Mouse (Mus musculus) adrenal gland, postnatal 4 days (tissue): ENCODE data around the gene Cyb5r1. TPM values are rescaled to one million over a fixed set of nuclear protein-coding genes. Genes with fewer than 3 reads are reported as not detected.
A peak's percentile ranks its signal among the peaks of the same experiment; 100 is the strongest.

Experiments
- DNase-seq, 2 experiments: peaks; one replicate each; pipeline ENCODE4 v3.0.0; 2021 to 2022; ENCODE audit warnings: low spot score in 2 of 2, mixed read lengths in 2 of 2
- long read RNA-seq, 2 experiments: library from polyadenylated mRNA; stranded (forward); transcript quantifications; one replicate each; pipeline ENCODE4 v2.0.0; 2021
- total RNA-seq, 2 experiments: library from RNA; stranded (reverse); gene quantifications; 2 replicates each; pipeline ENCODE4 v1.2.3; 2021

The Cyb5r1 gene
- total RNA-seq, result 10 to 100 TPM; 27.0 to 28.8 TPM
- long read RNA-seq, experiment 1, transcript Cyb5r1-201 (9 exons, 1,837 nt), result major isoform, 20 of 25 reads
- long read RNA-seq, experiment 1, partial matches to known transcripts, result 1 of 25 reads
- long read RNA-seq, experiment 1, other reads (novel, unspliced or antisense), result 4 of 25 reads
- long read RNA-seq, experiment 2, transcript Cyb5r1-201 (9 exons, 1,837 nt), result major isoform, 26 of 47 reads
- long read RNA-seq, experiment 2, partial matches to known transcripts, result 9 of 47 reads
- long read RNA-seq, experiment 2, other reads (novel, unspliced or antisense), result 10 of 47 reads

DNA sequence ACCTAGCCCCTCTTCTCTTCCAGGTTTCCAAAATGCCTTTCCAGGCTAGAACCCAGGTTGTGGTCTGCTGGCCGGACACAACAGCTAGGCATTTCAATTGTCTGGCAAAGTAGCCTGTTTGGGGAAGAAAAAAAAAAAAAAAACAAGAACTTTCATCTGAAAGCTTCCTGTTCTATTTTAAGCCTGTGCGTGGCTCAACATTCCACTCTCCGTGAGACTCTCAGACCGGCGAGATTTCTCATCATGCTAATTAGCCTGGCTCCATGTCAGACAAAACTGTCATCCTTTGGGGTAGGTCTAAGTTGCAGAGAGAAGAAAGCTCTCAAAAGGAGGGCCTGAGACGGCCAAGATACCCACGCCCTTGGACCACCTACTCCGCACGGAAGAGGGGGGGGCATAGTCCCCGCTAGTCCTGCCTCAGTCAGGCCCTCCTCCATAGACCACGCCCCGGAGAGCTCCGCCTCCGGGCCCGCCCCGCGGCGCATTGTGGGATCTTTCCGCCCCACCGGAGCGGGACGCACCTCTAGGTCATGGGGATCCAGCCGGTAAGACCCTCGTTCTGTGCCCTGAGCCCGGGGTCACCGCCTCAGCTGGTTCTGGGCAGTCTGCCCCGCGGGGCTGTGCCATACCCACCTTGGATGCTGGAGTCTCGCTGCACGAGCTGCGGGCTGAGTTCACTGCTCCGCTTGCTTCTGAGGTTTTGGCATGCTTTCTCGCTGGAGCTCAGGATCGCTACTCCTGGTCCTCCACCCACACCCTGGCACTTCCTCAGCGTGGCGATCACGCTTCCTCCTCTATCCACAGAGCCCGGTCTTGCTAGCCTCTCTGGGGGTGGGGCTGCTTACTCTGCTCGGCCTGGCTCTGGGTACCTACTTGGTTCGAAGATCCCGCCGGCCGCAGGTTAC lies at the start of gene Cyb5r1:
Gene Cyb5r1 (plus strand): TSS at position 51 of the 905 bp plus-strand sequence.
- DNase-seq, result peak; percentile 24 to 61

DNA sequence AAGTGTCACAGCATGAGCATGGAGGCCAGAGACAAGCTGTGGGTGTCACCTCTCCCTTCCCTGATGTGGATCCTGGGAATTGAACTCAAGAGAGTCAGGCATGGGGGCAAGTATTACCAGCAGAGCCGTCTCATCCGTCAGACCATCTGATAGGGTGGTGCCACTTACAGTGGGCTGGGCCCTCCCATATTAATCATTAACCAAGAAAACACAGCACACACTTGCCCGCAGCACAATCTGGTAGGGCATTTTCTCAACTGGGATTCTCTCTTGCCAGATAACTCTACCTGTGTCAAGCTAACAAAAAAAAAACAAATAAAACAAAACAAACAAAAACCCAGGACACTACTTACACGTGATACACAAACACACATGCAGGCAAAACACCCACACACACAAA lies 47.9 kb upstream of the Cyb5r1 start:
- no peak for DNase-seq

DNA sequence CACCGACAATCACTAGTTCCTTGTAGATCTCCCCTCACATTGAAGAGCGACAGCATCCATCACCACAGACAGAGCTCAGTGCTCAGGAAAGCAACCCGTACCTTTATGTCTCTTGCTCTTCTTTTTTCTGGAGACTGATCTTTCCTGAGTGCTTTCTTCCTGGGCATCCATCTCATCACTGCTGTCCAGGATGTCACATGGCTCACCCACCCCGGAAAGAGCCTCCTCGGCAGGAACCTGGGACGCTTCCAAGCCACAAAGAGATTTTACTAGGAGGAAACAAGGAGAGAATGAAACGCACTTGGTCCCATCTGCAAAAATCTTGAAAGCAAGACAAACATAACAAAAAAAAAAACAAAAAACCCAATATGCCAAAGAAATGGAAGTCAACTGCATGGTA lies 44.7 kb upstream of the Cyb5r1 start:
- no peak for DNase-seq

DNA sequence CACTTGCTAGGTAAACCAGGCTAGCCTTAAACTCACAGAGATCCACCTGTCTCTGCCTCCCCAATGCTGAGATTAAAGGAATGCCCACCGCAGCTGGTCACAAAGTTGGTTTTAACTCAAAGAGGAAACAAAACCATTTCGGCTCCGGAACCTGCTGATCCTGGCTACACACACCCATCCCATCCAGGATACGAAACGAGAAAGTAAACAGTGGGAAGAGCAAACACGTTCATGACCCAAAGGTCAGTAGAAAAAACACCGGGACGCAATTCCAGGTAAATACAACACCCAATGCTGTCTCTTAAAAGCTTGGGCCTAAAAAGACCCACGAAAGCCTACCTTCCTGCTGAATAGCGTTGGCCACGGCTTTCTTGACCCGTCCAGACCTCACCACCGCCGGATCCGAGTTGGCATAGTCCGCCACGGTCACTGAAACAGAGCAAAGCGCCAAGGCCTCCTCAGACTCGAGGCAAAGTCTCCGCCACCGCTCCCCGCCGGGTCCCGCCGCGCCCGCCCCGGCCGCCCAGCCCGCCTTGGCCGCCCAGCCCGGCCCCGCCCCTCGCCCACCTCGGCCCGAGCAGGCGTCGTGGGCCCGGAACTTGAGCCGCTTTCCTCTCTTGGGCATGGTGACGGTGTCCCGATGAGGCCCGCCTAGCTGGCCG lies 44.0 kb upstream of the Cyb5r1 start:
- DNase-seq, result no peak

DNA sequence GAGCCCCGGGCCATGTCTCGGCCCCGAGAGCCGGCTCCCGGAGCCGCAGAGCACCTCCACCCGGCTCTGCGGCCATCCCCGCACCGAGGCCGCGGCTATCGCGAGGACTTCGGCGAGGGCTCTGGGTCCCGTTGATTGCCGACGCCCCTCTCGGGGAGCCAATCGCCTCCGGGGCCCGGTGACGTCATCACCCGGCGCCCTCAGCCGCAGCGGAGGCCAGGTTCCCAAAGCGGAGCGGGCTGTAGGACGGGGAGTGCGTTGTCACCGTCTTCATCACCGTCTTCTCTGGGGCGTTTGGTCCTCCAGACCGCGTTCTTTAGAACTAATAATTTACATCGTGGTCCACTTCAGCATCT lies 43.5 kb upstream of the Cyb5r1 start, which contains the start of gene Tmem183a:
Gene Tmem183a (minus strand): TSS at position 123 of the 356 bp plus-strand sequence.
- DNase-seq, result peak; percentile 92 to 96

DNA sequence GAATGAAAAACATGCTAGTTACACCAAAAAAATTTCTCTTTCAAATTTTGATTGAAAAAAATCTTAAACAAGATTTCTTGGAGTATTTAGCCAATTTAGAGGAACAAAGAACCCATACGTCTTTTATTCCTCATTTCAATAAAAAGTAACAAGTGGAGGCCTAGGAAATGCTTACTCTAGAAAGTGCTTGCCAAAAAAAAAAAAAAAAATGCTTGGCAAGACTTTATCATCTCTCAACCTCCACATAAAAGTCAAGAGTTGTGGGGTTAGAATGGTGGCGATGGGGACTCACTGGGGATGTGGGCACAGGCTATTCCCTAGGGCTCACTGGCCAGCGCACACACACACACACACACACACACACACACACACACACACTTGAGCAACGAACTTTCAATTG lies 42.2 kb upstream of the Cyb5r1 start:
- DNase-seq, result no peak

DNA sequence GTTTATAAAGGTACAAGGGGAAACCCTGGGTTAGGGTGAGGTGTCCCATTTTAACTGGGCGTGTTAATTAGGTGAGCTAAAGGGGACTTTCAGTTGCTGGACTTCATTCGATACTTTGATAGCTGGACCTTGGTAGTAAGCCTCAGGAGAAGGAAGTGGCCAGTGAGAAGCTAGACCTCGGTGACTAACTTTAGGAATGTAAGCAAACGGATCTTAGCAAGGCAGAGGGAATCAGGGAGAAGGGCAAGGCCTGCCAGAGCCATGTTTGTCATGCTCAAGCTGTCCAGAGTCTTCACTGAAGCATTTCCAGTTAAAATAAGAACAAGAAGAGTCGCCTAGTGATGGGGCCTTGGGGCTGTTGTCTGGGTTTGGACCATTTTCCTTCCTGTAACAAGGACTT lies 39.9 kb upstream of the Cyb5r1 start:
- DNase-seq, result no peak

DNA sequence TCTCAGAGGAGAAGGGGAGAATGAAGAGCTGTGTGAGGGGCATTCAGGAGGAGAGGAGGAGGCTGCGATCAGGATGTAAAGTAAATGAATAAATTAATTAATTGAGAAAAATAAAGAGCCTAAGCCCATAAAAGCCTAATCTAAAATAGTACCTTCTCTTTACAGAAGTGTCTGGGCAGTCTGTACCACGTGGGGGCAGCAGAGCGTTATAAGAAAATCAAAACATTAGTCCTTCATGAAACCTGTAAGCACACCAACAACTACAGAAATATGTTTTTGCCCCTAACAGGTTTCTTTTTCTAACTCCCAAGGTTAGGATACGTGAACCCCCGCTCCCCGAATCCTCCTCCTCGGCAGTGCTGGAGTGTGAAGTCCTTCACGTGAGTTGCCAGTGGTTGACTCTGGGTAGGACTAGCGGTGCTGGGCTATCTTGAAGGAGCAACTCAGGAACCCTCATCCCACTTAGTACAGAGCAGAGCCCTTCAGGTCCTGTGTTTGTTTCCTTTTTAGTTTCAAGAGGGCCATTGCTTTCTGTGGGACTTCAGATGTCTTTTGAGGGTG lies 36.5 kb upstream of the Cyb5r1 start:
- DNase-seq, result peak in 1 of 2 experiments; percentile 44

DNA sequence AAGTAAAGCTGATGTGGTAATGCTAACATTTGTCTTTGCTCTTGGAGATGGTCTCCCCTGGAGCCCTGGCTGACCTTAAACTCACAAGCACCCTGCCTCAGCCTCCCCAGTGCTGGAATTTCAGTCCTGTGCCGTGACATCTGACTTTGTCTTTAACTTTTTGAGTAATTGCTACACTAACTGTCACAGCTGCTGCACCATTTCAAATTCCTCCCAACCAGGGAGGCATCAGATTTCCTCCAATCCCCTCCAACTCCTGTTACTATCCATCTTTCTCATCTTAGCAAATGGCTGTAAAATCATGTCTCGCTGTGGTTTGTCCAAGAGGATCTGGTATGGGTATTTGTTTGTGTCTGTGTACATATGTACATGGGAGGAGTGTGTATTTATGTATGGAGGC lies 31.2 kb upstream of the Cyb5r1 start:
- DNase-seq, result no peak

DNA sequence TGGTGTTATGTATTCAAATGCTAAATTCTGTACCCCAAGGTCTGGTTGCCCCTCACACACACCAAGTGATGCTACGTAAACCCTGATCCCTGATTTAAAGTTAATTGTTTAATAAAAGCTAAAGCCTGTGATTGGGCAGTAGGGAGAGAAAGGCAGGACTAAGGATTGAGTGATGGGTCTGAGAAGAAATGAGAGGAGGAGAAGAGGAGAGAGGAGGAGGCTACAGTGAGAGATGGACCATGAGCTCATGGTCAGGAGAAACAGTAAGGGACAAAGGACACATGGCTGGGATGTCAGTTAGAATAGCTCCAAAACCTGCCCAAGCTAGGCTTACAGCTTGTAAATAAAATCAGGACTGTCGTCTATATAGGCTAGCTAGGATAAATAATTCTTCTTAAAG lies 24.3 kb upstream of the Cyb5r1 start:
- no peak for DNase-seq

DNA sequence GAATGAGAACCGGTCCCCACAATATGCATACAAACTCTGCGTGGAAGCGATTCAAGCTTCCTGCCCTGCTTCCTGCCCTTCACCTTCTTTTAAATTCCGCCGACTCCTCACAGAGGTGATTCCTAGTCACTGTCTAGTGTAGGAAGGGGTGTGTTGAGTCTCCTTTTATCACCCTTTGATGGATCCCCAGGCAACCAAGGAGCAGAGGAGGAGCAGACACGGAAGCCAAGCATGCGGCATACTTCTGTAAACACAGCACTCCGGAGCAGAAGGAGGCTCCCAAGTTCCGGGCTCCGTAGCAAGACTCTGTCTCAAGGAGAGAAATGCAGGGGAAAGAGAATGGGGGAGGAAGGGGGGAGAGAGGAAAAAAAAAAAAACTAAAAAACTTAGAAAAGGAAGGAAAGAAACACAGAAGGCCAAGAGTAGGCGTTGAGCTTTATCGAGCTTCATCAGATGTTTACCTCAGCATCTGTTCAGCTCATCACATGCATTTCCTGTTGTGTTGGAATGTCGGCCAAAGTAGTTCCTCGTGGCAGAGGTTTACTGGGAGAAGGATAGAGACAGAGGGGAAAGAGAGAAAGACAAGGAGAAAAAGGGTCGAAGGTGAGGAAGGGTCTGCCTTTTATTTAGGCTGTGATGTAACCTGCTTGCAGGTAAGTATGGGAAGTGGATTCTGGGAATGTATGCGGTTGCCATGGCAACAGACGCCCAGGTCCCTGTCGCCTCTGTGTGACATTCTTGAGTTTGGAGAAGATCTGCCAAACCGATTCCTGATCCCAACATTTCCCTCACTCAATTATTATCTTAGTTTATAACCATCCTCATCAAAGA lies 23.3 kb upstream of the Cyb5r1 start:
- DNase-seq, result no peak

DNA sequence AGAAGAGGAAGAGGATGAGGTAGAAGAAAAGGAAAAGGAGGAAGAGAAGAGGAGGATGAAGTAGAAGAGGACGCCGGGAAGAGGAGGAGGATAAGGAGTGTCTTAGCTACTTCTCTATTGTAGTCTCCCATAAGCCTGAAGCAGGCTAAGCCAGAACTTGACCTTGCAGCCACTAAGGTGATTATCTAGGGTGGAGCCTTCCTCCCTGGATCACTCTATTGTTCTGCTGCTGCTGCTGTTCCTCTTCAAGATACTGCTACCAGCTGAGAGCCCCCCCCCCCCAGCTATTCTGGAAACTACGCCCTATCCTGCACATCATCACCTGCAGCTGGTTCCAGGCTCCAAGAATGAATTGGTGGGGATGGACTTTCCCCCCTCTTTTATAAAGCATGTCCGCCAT lies 20.8 kb upstream of the Cyb5r1 start:
- DNase-seq, result no peak

DNA sequence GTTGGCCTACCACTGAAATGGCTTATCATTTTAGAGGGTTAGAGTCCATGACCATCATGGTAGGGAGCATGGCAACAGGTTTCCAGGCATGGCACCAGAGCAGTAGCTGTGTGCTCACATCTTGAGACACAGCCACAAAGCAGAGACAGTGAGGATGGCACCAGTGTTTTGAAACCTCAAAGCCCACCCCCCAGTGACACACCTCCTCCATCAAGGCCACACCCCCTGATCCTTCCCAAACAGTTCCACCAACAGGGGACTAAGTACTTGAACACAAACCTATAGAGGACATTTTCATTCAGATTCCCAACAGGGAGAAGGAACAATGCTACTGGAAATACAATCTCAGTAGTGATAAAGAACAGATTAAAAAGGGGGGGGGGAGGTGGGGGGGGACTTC lies 20.2 kb upstream of the Cyb5r1 start:
- DNase-seq, result no peak

DNA sequence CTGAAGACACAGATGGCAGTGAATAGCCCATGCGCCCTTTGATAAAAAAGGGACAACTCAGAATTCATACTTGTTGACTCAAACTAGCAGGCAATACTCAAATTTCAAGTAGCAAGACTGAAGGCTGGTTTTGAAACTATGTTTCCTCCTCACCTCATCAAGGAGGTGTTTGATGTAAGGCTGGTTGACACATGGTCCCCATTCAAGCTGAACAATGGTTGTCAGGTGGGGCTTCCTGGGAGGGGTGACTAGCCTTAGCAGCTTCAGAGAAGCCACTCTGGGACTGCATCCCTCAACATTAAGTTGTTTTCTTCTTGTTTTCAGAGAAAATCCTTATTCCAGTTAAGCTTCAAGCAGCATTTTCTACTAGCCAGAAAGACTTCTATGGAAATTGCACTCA lies 19.7 kb upstream of the Cyb5r1 start, which contains the start of gene 4933406M09Rik:
Gene 4933406M09Rik (plus strand): TSS at position 275 of the 400 bp plus-strand sequence.
- no peak for DNase-seq

DNA sequence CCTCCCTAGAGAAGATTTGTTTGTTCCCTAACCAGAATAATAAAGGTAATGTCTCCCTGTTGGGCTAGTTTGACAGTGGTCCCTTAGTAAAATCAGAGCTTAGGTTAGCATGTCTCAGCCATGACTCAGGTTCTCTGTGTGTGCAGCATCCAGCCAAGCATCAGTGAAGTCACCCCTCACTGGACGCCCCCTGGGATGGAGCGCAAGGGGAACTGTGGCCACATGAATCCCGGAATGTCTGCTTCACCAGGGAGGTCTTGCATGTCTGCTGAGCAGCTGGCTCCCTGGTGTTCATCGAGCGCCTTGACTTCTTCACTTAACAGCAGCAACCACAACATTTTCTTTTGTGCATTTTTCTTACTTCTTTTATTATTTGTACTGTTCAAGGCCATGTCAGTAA lies 11.5 kb upstream of the Cyb5r1 start:
- no peak for DNase-seq

DNA sequence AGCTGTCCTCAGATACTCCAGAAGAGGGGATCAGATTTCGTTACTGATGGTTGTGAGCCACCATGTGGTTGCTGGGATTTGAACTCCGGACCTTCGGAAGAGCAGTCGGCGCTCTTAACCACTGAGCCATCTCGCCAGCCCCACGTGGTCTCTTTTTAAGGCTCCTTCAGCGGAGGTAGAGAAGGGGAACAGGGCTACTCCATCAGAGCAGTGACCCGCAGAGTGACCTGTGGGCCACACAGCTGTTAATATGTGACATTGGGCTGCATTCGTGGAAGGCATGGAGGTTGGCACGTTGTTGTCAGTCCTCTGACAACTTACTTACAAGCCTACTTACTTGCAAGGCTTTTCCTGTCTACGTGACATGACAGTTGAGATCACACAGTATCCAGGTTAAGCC lies 7.1 kb upstream of the Cyb5r1 start:
- no peak for DNase-seq

DNA sequence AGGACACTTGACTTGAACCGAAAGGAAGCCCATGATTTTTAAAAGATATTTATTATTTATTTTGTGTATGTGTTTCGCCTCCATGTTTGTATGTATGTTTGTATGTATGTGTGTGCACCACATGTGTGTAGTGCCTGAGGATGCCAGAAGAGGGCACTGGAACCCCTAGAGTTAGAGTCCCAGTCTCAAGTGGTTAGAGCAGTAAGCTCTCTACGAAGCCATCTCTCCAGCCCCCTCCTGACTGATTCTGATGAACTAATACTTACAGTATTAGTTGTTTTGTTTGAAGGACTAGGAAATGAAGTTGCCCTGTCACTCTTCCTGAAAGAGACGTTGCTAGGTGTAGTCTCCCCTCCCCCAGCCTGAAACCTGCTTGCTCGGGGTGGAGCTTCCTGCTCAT lies 5.6 kb upstream of the Cyb5r1 start:
- DNase-seq, result no peak

DNA sequence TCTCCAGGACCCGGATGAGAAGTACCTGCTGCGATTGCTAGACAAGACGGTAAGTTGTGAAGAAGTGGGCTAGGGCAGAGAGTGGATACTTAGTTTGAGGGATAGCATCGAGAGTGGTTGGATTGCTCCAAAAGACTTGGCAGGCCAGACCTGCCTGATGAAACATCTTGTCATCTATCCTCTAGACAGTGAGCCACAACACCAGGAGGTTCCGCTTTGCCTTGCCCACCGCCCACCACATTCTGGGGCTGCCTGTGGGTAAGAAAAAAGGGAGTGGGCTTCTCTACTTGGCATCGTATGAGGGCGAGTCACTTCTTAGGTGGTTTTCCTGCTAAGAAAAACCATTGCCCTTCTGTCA lies 1.0 kb downstream of the Cyb5r1 start:
- DNase-seq, result no peak

DNA sequence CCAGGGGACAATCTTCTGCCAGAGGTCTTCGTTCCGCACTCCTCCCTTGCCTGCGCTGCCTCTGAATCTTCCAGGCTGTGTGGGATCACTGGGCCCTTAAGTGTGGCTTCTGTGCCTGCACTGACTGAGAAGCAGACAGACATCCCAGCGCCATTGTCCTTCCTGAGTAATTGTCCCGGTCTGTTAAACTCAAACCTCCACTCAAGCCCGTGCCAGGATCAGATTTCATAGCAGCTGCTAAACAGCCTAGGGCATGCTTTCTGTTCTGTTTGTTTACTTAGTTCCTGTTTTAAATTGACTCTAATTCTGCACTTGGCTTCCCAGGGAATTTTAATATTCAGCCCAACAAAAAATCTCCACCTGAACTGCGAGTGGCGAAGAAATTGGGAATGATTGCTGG lies 2.7 kb downstream of the Cyb5r1 start:
- DNase-seq, result no peak

DNA sequence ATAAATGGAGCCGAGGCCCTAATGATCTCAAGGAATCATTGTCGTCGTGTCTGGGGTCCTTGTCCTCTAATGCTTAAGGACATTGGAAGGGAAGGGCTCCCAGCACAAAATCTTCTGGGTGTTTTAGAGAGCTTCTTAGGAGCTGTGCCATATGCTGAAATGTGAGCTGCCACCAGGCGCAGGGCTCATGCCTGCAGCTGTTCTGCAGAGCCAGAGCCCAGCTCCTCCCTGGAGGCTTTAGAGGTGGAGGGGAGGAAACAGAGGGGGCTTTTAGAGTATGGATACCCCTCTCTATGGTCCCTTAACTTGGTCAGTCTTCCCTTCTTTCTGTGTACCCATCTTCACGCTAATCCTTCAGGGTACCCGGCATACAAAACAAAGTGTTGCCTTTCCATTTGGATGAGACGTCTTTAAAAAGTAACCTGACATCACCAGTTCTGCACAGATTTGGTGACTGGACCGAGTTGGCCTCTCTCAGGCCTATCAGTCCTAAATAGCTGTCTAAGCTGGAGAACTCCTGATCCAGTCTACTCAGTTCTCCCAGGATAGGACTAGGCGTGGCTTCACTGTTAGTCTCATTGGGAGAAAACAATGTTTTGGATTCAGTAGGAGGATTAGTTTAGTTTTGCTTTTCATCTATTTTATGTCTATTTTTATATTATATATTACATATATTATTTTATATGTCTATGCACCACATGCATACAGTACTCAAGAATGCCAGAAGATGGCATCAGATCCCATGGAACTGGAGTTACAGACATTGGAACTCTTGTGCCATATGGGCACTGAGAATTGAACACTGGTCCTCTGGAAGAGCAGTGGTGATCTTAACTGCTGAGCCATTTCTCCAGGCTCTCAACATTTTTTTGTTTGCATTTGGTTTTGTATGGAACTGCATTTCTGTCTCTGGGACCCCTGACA lies 6.6 kb downstream of the Cyb5r1 start:
- no peak for DNase-seq
